7 mouse cellular contexts compared by ENCODE assay signal in the genomic region with DNA sequence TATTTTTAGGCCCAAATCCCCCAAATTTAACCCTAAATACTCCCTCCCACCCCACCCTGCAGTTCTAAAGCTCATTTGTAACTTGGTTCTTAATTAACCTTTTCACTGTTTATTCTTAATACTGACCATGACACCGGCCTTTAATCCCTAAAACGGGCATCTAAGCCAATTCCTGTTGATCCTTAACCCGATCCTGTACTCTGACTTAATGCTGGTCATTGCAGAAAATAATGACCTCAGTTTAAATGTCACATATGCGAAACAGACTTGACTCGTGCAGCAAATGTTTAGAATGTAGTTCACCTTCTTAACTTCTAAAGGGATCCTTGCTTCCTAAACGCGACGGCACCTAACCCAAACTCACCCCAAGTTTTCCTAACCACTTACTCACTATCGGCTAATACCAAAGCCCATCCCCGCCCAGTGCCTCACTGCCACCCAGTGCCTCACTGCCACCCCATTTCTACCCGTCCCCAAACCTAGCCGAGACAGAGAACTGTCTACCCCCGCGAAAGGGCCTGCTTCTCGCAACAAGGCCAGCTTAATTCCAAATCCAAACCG. TPM values are rescaled to one million over a fixed set of nuclear protein-coding genes. Genes with fewer than 3 reads are reported as not detected.
DNase-seq lines count a peak whose midpoint lies in the region; ATAC-seq lines count a peak whose summit lies in the region.

No protein-coding gene starts in this region.

- no peak for DNase-seq in limb, embryonic 10.5 days (ENCODE audit: low spot score)
- DNase-seq in B cell, adult 2 months, result no peak

- H3K9me3 ChIP-seq in megakaryocyte, embryonic 14.5 days, result no peaks in the 10 kb centered on the region
- no peaks in the 10 kb centered on the region for H3K9me3 ChIP-seq in erythroblast, embryonic 14.5 days (ENCODE audit: control insufficient read depth, low read length)
- no peaks in the 10 kb centered on the region for H3K9me3 ChIP-seq in limb, embryonic 10.5 days (replicated peaks)
- H3K9me3 ChIP-seq in neural tube, embryonic 13.5 days, result no peaks in the 10 kb centered on the region

- ATAC-seq in megakaryocyte, adult 5-6 weeks (ENCODE audit: poor library complexity, severe bottlenecking), result no peak
- ATAC-seq in neural tube, embryonic 13.5 days (ENCODE audit: low read depth), result peak; percentile 49
- ATAC-seq in monocyte, adult 5-6 weeks (replicated peaks; ENCODE audit: insufficient number of reproducible peaks, low FRiP score, low TSS enrichment, poor library complexity, severe bottlenecking), result no peak

- peak overlapping the region; percentile 93 for H3K27ac ChIP-seq in limb, embryonic 10.5 days
- peak overlapping the region; percentile 98 for H3K27ac ChIP-seq in neural tube, embryonic 13.5 days (replicated peaks)

- H3K4me2 ChIP-seq in neural tube, embryonic 13.5 days, result peak overlapping the region; percentile 91

- peak overlapping the region; percentile 94 for H3K9ac ChIP-seq in neural tube, embryonic 13.5 days

- peaks cover 59% of the 10 kb centered on the region for H3K4me1 ChIP-seq in megakaryocyte, embryonic 14.5 days
- peaks cover 63% of the 10 kb centered on the region for H3K4me1 ChIP-seq in erythroblast, embryonic 14.5 days (ENCODE audit: control insufficient read depth)
- H3K4me1 ChIP-seq in limb, embryonic 10.5 days, result peaks cover 52% of the 10 kb centered on the region
- peaks cover 61% of the 10 kb centered on the region for H3K4me1 ChIP-seq in neural tube, embryonic 13.5 days (replicated peaks)

- H3K27me3 ChIP-seq in megakaryocyte, embryonic 14.5 days (replicated peaks), result no peaks in the 10 kb centered on the region
- H3K27me3 ChIP-seq in erythroblast, embryonic 14.5 days (ENCODE audit: control insufficient read depth), result no peaks in the 10 kb centered on the region
- H3K27me3 ChIP-seq in limb, embryonic 10.5 days (ENCODE audit: low read depth, poor library complexity, severe bottlenecking), result no peaks in the 10 kb centered on the region
- no peaks in the 10 kb centered on the region for H3K27me3 ChIP-seq in neural tube, embryonic 13.5 days

- peak overlapping the region; percentile 99 for H3K4me3 ChIP-seq in megakaryocyte, embryonic 14.5 days (replicated peaks)
- H3K4me3 ChIP-seq in erythroblast, embryonic 14.5 days (replicated peaks), result peak overlapping the region; percentile 82
- H3K4me3 ChIP-seq in limb, embryonic 10.5 days, result peak overlapping the region; percentile 70
- peak overlapping the region; percentile 84 for H3K4me3 ChIP-seq in neural tube, embryonic 13.5 days

- WGBS in limb, embryonic 10.5 days, result 5% methylated on average over 16 of the region's 16 CpGs
- WGBS in neural tube, embryonic 13.5 days, result 3% methylated on average over 16 of the region's 16 CpGs

- peaks cover 66% of the 10 kb centered on the region for H3K36me3 ChIP-seq in megakaryocyte, embryonic 14.5 days (replicated peaks; ENCODE audit: low read length)
- H3K36me3 ChIP-seq in erythroblast, embryonic 14.5 days (ENCODE audit: control insufficient read depth), result peaks cover 66% of the 10 kb centered on the region
- peaks cover 44% of the 10 kb centered on the region for H3K36me3 ChIP-seq in limb, embryonic 10.5 days
- peaks cover 31% of the 10 kb centered on the region for H3K36me3 ChIP-seq in neural tube, embryonic 13.5 days

RNA-seq across cellular contexts. Expression of a gene that starts 0.6 kb away (rescaled TPM):
- polyA plus RNA-seq in megakaryocyte, embryonic 14.5 days (2012; ENCODE audit: insufficient read depth, low replicate concordance), result 2.7 TPM in 1 of 2 replicates, not detected in the other
- total RNA-seq in megakaryocyte, adult 5-6 weeks (2015), result 29.4 and 33.0 TPM in 2 replicates
- total RNA-seq in megakaryocyte, adult 5-6 weeks (2017), result 84.6 and 101 TPM in 2 replicates
- 0.10 and 0.20 TPM in 2 replicates for polyA plus RNA-seq in erythroblast, embryonic 14.5 days (2012)
- 27.3 and 40.5 TPM in 2 replicates for polyA plus RNA-seq in limb, embryonic 10.5 days (2016; fragmentation: Nextera tagmentation; extraction: Ambion mirVana)
- 88.9 and 89.1 TPM in 2 replicates for polyA plus RNA-seq in neural tube, embryonic 13.5 days (2015; fragmentation: Nextera tagmentation; extraction: Ambion mirVana)
- total RNA-seq in monocyte, adult 5-6 weeks (2017), result 80.3 to 165 TPM (median 108 TPM) in 3 replicates

RNA-seq across cellular contexts. Expression of a gene that starts 1.0 kb away (rescaled TPM):
- 637 and 823 TPM in 2 replicates for polyA plus RNA-seq in megakaryocyte, embryonic 14.5 days (2012; ENCODE audit: insufficient read depth, low replicate concordance)
- 226 and 299 TPM in 2 replicates for total RNA-seq in megakaryocyte, adult 5-6 weeks (2015)
- 408 and 426 TPM in 2 replicates for total RNA-seq in megakaryocyte, adult 5-6 weeks (2017)
- polyA plus RNA-seq in erythroblast, embryonic 14.5 days (2012), result 17.6 and 19.2 TPM in 2 replicates
- 46.8 and 51.1 TPM in 2 replicates for polyA plus RNA-seq in limb, embryonic 10.5 days (2016; fragmentation: Nextera tagmentation; extraction: Ambion mirVana)
- 64.4 and 69.6 TPM in 2 replicates for polyA plus RNA-seq in neural tube, embryonic 13.5 days (2015; fragmentation: Nextera tagmentation; extraction: Ambion mirVana)
- 816 to 935 TPM (median 878 TPM) in 3 replicates for total RNA-seq in monocyte, adult 5-6 weeks (2017)

RNA-seq across cellular contexts. Expression of a gene that starts 17.0 kb away (rescaled TPM):
- polyA plus RNA-seq in megakaryocyte, embryonic 14.5 days (2012; ENCODE audit: insufficient read depth, low replicate concordance), result 26.9 and 28.2 TPM in 2 replicates
- total RNA-seq in megakaryocyte, adult 5-6 weeks (2015), result 18.6 and 20.8 TPM in 2 replicates
- 8.2 and 24.7 TPM in 2 replicates for total RNA-seq in megakaryocyte, adult 5-6 weeks (2017)
- polyA plus RNA-seq in erythroblast, embryonic 14.5 days (2012), result 3.5 and 7.2 TPM in 2 replicates
- polyA plus RNA-seq in limb, embryonic 10.5 days (2016; fragmentation: Nextera tagmentation; extraction: Ambion mirVana), result 22.7 and 30.0 TPM in 2 replicates
- polyA plus RNA-seq in neural tube, embryonic 13.5 days (2015; fragmentation: Nextera tagmentation; extraction: Ambion mirVana), result 23.9 and 28.0 TPM in 2 replicates
- 17.8 to 28.6 TPM (median 28.5 TPM) in 3 replicates for total RNA-seq in monocyte, adult 5-6 weeks (2017)

RNA-seq across cellular contexts. Expression of a gene that starts 17.2 kb away (rescaled TPM):
- polyA plus RNA-seq in megakaryocyte, embryonic 14.5 days (2012; ENCODE audit: insufficient read depth, low replicate concordance), result 9.1 and 40.1 TPM in 2 replicates
- 8.4 and 8.5 TPM in 2 replicates for total RNA-seq in megakaryocyte, adult 5-6 weeks (2015)
- 9.5 and 9.8 TPM in 2 replicates for total RNA-seq in megakaryocyte, adult 5-6 weeks (2017)
- 0.70 and 1.1 TPM in 2 replicates for polyA plus RNA-seq in erythroblast, embryonic 14.5 days (2012)
- polyA plus RNA-seq in limb, embryonic 10.5 days (2016; fragmentation: Nextera tagmentation; extraction: Ambion mirVana), result 24.3 and 29.2 TPM in 2 replicates
- 47.8 and 50.8 TPM in 2 replicates for polyA plus RNA-seq in neural tube, embryonic 13.5 days (2015; fragmentation: Nextera tagmentation; extraction: Ambion mirVana)
- total RNA-seq in monocyte, adult 5-6 weeks (2017), result 9.3 to 22.3 TPM (median 9.7 TPM) in 3 replicates

RNA-seq across cellular contexts. Expression of a gene that starts 22.8 kb away (rescaled TPM):
- not detected in 2 replicates for polyA plus RNA-seq in megakaryocyte, embryonic 14.5 days (2012; ENCODE audit: insufficient read depth, low replicate concordance)
- not detected in 2 replicates for total RNA-seq in megakaryocyte, adult 5-6 weeks (2015)
- not detected in 2 replicates for total RNA-seq in megakaryocyte, adult 5-6 weeks (2017)
- polyA plus RNA-seq in erythroblast, embryonic 14.5 days (2012), result not detected in 2 replicates
- polyA plus RNA-seq in limb, embryonic 10.5 days (2016; fragmentation: Nextera tagmentation; extraction: Ambion mirVana), result 0.44 TPM in 1 of 2 replicates, not detected in the other
- 2.2 TPM in 1 of 2 replicates, not detected in the other for polyA plus RNA-seq in neural tube, embryonic 13.5 days (2015; fragmentation: Nextera tagmentation; extraction: Ambion mirVana)
- 0.48 TPM in 1 of 3 replicates, not detected in the others for total RNA-seq in monocyte, adult 5-6 weeks (2017)
